Mouse (Mus musculus): Measurements from ENCODE around the gene Col4a3bp. TPM values are rescaled to one million over a fixed set of nuclear protein-coding genes. Genes with fewer than 3 reads are reported as not detected.

Gene Col4a3bp
- total and polyA plus RNA-seq, 3 experiments: 13.6 to 58.0 (median 57.5) TPM

- TF ChIP-seq CTCF (IDR thresholded peaks at IDR 0.05; ENCODE audit: low read depth, low read length): no peak
- no peak for TF ChIP-seq TAL1 (conservative IDR thresholded peaks at IDR 0.05; ENCODE audit: low read depth, low read length)
- no peak for TF ChIP-seq GATA2 (IDR thresholded peaks at IDR 0.05; ENCODE audit: borderline replicate concordance, low read depth, low read length)
- no peak for TF ChIP-seq POLR2AphosphoS5 (IDR thresholded peaks at IDR 0.05; ENCODE audit: insufficient replicate concordance, low read depth, low read length)
- TF ChIP-seq GATA1 (IDR thresholded peaks at IDR 0.05; ENCODE audit: borderline replicate concordance, low read length): no peak
- ATAC-seq (ENCODE audit: extremely low read depth, insufficient number of reproducible peaks, low FRiP score, poor library complexity, severe bottlenecking): no peak
- Histone ChIP-seq H3K27me3 (ENCODE audit: insufficient read depth, low read length) (no peaks in the 10 kb centered on the region), H3K36me3 (replicated peaks) (peaks cover 8% of the 10 kb centered on the region), H3K9me3 (replicated peaks) (no peaks in the 10 kb centered on the region), H3K4me1 (ENCODE audit: insufficient read depth, low read depth, low read length) (peaks cover 32% of the 10 kb centered on the region), H3K4me3 (ENCODE audit: low read depth, low read length) (no peak overlapping the region)
- no peak for DNase-seq (ENCODE audit: low spot score)
Measured at GRCm38 (mm10) chr13:96544506-96544905, 2.1 kb downstream of the Col4a3bp start.

DNA sequence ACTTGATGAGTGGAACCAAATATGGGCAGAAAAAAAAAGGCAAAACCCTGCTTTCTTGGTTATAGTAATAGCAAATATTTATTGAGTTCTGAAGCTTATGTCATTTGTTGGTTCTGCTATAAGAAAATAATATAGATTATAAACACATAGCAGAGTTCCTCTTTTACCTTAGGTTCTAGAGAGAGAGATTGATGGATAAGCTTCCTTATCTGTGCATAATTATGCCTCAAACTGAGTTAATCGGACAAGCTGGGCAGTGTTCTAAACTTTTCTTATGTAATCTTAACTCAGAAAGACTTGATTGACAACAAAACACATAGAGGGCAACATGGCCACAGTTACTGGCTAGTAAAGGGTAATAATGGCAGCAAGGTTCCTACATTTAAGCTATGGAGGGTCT lies 4.8 kb downstream of the Col4a3bp start:
- DNase-seq (ENCODE audit: low spot score): no peak
- H3K27me3 ChIP-seq (ENCODE audit: insufficient read depth, low read length): no peaks in the 10 kb centered on the region
- no peak for TF ChIP-seq GATA2 (IDR thresholded peaks at IDR 0.05; ENCODE audit: borderline replicate concordance, low read depth, low read length)
- H3K4me3 ChIP-seq (ENCODE audit: low read depth, low read length): no peak overlapping the region
- H3K4me1 ChIP-seq (ENCODE audit: insufficient read depth, low read depth, low read length): peaks cover 28% of the 10 kb centered on the region
- no peaks in the 10 kb centered on the region for H3K9me3 ChIP-seq (replicated peaks)
- ATAC-seq (ENCODE audit: extremely low read depth, insufficient number of reproducible peaks, low FRiP score, poor library complexity, severe bottlenecking): no peak
- peaks cover 8% of the 10 kb centered on the region for H3K36me3 ChIP-seq (replicated peaks)

- Histone ChIP-seq H3K4me3 (ENCODE audit: low read depth, low read length) (no peak overlapping the region), H3K4me1 (ENCODE audit: insufficient read depth, low read depth, low read length) (peaks cover 28% of the 10 kb centered on the region), H3K36me3 (replicated peaks) (peaks cover 11% of the 10 kb centered on the region), H3K9me3 (replicated peaks) (no peaks in the 10 kb centered on the region), H3K27me3 (ENCODE audit: insufficient read depth, low read length) (no peaks in the 10 kb centered on the region)
- no peak for TF ChIP-seq POLR2AphosphoS5 (IDR thresholded peaks at IDR 0.05; ENCODE audit: insufficient replicate concordance, low read depth, low read length)
- TF ChIP-seq GATA1 (IDR thresholded peaks at IDR 0.05; ENCODE audit: borderline replicate concordance, low read length): no peak
- no peak for TF ChIP-seq CTCF (IDR thresholded peaks at IDR 0.05; ENCODE audit: low read depth, low read length)
- no peak for TF ChIP-seq TAL1 (conservative IDR thresholded peaks at IDR 0.05; ENCODE audit: low read depth, low read length)
- TF ChIP-seq GATA2 (IDR thresholded peaks at IDR 0.05; ENCODE audit: borderline replicate concordance, low read depth, low read length): no peak
- DNase-seq (ENCODE audit: low spot score): no peak
- ATAC-seq (ENCODE audit: extremely low read depth, insufficient number of reproducible peaks, low FRiP score, poor library complexity, severe bottlenecking): no peak
Measured at GRCm38 (mm10) chr13:96547941-96548340, 5.5 kb downstream of the Col4a3bp start.

DNA sequence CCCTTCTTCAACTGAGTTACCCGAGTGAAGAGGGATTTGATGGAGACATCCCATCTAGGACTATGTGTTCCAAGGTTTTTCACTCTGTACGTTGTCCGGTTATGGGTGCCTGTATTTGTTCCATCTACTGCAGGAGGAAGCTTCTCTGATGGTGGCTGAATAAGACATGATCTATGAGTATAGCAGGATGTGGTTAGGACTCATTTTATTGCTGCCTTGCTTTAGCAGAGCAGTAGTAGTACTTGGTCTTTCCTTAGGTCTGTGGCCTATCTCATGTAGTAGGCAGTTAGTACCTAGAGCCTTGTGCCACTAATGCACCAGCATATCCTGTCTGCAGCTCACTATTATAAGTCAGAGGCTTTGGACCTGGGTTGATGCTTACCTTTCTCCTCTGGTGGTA lies 12.7 kb downstream of the Col4a3bp start:
- H3K27me3 ChIP-seq (ENCODE audit: insufficient read depth, low read length): no peaks in the 10 kb centered on the region
- no peak overlapping the region for H3K4me3 ChIP-seq (ENCODE audit: low read depth, low read length)
- no peaks in the 10 kb centered on the region for H3K9me3 ChIP-seq (replicated peaks)
- H3K4me1 ChIP-seq (ENCODE audit: insufficient read depth, low read depth, low read length): no peaks in the 10 kb centered on the region
- no peak for TF ChIP-seq CTCF (IDR thresholded peaks at IDR 0.05; ENCODE audit: low read depth, low read length)
- TF ChIP-seq GATA1 (IDR thresholded peaks at IDR 0.05; ENCODE audit: borderline replicate concordance, low read length): no peak
- TF ChIP-seq GATA2 (IDR thresholded peaks at IDR 0.05; ENCODE audit: borderline replicate concordance, low read depth, low read length): no peak
- TF ChIP-seq POLR2AphosphoS5 (IDR thresholded peaks at IDR 0.05; ENCODE audit: insufficient replicate concordance, low read depth, low read length): no peak
- no peak for TF ChIP-seq TAL1 (conservative IDR thresholded peaks at IDR 0.05; ENCODE audit: low read depth, low read length)
- DNase-seq (ENCODE audit: low spot score) (no peak), ATAC-seq (ENCODE audit: extremely low read depth, insufficient number of reproducible peaks, low FRiP score, poor library complexity, severe bottlenecking) (no peak)
- H3K36me3 ChIP-seq (replicated peaks): peaks cover 30% of the 10 kb centered on the region

DNA sequence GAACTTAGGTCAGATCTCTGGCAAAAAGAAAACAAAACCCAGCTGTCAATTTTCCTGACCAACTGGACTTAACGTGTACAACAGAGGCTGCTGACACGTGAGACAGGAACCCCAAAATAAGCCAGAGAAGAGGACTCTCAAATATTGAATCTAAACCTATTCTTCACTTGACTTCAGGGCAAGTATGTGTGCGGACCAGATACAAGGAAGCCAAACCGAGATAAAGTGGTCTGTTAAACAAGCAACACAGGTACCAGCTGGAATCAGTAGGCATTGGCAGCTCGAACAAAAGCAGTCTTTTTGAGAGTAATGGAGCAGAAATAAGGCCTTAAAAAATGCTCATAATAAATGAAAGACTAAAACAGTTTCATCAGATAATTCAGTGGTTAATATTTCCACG lies 25.6 kb downstream of the Col4a3bp start:
- DNase-seq (ENCODE audit: low spot score) (no peak), ATAC-seq (ENCODE audit: extremely low read depth, insufficient number of reproducible peaks, low FRiP score, poor library complexity, severe bottlenecking) (no peak)
- peaks cover 6% of the 10 kb centered on the region for H3K4me1 ChIP-seq (ENCODE audit: insufficient read depth, low read depth, low read length)
- H3K4me3 ChIP-seq (ENCODE audit: low read depth, low read length): no peak overlapping the region
- H3K27me3 ChIP-seq (ENCODE audit: insufficient read depth, low read length): no peaks in the 10 kb centered on the region
- H3K9me3 ChIP-seq (replicated peaks): no peaks in the 10 kb centered on the region
- TF ChIP-seq GATA1 (IDR thresholded peaks at IDR 0.05; ENCODE audit: borderline replicate concordance, low read length) (no peak), POLR2AphosphoS5 (IDR thresholded peaks at IDR 0.05; ENCODE audit: insufficient replicate concordance, low read depth, low read length) (no peak), CTCF (IDR thresholded peaks at IDR 0.05; ENCODE audit: low read depth, low read length) (no peak), GATA2 (IDR thresholded peaks at IDR 0.05; ENCODE audit: borderline replicate concordance, low read depth, low read length) (no peak), TAL1 (conservative IDR thresholded peaks at IDR 0.05; ENCODE audit: low read depth, low read length) (no peak)
- peaks cover 31% of the 10 kb centered on the region for H3K36me3 ChIP-seq (replicated peaks)

- Histone ChIP-seq H3K36me3 (replicated peaks) (peaks cover 34% of the 10 kb centered on the region), H3K27me3 (ENCODE audit: insufficient read depth, low read length) (no peaks in the 10 kb centered on the region), H3K9me3 (replicated peaks) (no peaks in the 10 kb centered on the region), H3K4me1 (ENCODE audit: insufficient read depth, low read depth, low read length) (peaks cover 6% of the 10 kb centered on the region), H3K4me3 (ENCODE audit: low read depth, low read length) (no peak overlapping the region)
- ATAC-seq (ENCODE audit: extremely low read depth, insufficient number of reproducible peaks, low FRiP score, poor library complexity, severe bottlenecking) (no peak), DNase-seq (ENCODE audit: low spot score) (no peak)
- TF ChIP-seq TAL1 (conservative IDR thresholded peaks at IDR 0.05; ENCODE audit: low read depth, low read length) (no peak), POLR2AphosphoS5 (IDR thresholded peaks at IDR 0.05; ENCODE audit: insufficient replicate concordance, low read depth, low read length) (no peak), GATA2 (IDR thresholded peaks at IDR 0.05; ENCODE audit: borderline replicate concordance, low read depth, low read length) (no peak), CTCF (IDR thresholded peaks at IDR 0.05; ENCODE audit: low read depth, low read length) (no peak), GATA1 (IDR thresholded peaks at IDR 0.05; ENCODE audit: borderline replicate concordance, low read length) (no peak)
Measured at GRCm38 (mm10) chr13:96570313-96571015, 28.0 kb downstream of the Col4a3bp start.
